Mouse (Mus musculus) natural killer cell, adult 2 months (primary cell): ENCODE results near the gene Hmg20b.

Experiments used
- DNase-seq, 2 experiments: peaks; one replicate each; pipeline ENCODE4 v3.0.0; 2022; ENCODE audit warnings: low spot score in 2 of 2

Gene Hmg20b

DNA sequence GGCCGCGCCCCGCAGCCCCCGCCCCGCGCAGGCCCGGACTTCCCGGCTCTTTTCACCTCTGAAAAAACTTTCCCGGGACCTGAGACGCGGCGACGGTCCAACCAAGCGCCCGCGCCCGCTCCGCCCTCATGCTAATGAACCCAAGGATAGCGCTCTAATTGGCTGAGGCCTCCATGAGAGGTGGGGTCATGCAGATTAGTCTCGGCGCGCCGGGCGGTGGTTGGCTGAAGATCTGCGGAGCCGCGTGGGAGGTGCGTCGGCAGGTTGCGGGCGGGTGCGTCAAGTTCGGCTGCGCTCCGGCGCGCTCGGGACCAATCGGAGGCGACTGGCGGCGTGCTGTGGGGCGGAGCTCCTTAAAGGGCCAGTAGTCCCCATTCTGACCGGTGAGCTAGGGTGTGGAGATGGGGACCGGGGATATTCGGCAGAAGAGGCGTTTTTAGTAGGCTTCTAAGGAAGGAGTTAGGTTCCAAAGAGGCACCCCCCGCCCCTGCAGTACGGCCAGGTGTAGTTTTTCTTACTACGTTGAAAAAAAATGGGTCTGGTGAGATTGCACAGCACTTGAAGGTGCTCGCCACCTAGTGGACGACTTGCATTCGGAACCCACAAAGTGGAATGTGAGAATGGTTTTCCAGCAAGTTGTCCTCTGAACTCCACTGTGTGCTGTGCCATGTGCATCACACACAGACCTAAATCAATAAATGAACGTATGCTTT lies at the start of gene Hmg20b:
Gene Hmg20b, minus strand, starts transcription at position 130 of the 713 bp plus-strand sequence.
- DNase-seq = peak; percentile 98 to 99

GRCm38 (mm10) chr10:81399798-81400308 lies 49.6 kb upstream of the Hmg20b start:
- DNase-seq = no peak

DNA sequence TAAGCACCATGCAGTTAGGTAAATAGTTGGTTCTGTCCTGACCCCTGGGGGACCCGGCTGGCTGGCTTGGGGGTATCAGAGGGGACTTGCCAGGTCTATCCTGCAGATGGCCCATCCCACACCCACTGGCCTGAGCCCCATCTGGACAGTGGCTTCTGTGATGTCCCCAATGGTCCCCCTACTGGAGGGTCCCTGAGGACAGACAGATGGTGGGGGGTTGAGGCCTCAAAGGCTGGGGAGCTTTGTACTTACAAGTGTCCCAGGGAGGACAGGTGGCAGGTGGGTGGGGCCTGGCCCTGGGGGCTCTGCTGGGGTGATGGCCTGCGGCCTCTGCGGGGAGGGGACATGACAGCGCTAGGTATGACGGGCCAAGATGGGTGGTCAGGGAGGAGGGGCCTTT lies 49.0 kb upstream of the Hmg20b start:
- DNase-seq = no peak

DNA sequence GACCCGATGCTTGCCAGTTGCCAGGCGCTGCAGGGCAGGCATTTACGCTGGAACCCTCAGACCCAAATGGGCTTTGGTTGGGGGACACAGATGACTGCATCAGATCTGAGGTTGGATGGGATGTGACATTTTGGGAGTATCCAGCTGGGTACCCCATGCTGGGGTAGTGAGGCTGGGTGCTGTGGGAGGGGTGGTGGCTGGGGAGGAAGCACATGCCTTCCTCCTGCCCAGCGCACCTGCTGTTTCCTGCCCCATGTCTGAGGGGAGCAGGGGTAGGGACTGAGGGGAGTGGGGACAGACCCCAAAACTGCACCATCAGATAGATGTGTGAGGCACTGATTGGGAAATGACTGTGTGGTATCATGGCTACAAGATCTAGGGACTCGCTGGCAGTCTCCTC lies 46.5 kb upstream of the Hmg20b start:
- DNase-seq = no peak

- DNase-seq = no peak
These were observed 45.6 kb upstream of the Hmg20b start for GRCm38 (mm10) chr10:81395865-81396264.

GRCm38 (mm10) chr10:81395127-81395526 lies 44.8 kb upstream of the Hmg20b start:
- peak; percentile 69 to 79 for DNase-seq

DNA sequence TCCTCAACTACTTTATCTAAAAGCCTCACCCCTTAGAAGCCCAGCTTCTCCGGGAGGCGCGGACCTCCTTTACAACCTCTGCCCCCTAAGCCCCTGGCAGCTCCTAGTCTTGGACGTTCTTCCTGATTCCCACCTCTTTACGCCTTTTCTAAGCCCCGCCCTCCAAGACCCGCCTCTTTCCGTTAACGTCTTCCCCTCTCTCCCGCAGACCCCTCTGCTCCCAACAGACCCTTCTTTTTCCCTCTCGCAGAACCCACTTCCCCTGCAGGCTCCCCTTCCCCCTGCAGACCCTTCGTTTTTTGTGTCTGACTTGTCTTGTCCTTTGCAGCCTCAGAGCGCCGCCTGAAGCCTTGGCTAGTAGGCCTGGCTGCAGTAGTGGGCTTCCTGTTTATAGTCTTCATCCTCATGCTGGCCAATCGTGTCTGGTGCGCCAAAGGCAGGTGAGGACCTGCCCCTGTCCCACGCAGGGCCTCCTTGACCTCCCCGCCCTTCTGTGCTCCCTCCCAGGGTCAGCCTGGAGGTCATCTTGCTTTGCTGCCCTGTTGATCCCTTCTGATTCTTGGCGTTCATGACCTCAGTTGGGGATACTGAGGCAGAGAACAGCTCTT lies 43.3 kb upstream of the Hmg20b start:
- no peak for DNase-seq

- DNase-seq = no peak
These were observed 42.5 kb upstream of the Hmg20b start, which contains the start of gene Smim24 for GRCm38 (mm10) chr10:81392781-81393185. Gene Smim24 (plus strand): TSS chr10:81393051.

DNA sequence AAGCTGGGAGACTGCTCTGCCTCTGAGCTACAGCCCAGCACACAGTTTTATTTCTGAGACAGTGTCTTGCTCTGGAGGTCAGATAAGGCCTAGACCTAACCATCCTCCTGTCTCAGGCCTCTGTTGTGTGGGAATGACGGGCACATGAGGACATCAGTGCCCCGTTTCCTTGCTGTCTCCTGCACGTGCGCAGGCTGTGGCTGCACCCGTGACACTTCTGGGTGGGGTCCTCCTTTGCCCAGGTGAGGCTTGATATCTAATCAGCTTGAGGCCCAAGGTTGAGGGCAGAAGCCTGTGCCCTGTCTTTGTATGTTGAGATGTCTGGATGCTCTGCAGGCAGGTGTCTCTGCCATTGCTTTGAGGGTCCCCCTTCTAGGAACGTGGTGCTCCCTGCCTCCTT lies 42.0 kb upstream of the Hmg20b start:
- no peak for DNase-seq

DNA sequence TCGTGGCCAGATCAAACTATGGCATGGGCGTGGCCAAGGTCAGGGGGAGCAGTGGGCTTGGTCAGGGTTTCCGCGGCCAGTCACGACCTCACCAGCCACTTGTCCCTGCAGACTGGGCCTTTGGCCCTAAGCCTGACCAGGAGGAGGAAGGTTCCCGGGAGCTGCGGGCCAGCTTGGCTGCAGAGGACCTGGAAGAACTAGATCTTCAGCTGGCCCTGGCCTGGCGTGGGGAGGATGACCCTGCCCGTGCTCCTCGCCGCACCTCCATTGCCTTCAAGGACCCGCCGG lies 40.3 kb upstream of the Hmg20b start:
- no peak for DNase-seq

GRCm38 (mm10) chr10:81389801-81390677 lies 39.8 kb upstream of the Hmg20b start:
- peak; percentile 73 to 77 for DNase-seq

DNA sequence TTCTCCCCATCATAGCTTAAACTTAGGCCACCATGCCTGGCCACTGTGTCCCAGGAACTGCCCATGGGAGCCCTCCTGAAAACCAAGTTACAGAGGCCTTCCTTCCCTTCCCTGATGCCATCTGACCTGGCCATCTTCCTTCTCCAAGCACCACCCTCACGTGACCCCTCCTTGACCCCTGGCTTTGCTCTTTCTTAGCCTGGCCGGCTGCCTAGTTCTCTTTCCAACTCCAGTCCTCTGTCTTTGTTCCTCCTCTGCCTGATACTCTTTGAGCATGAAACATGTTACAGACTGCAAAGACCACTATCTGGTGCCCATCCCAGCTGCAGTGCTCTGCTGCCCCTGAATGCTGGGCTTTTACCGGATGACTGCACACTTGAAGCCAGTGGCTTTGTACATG lies 39.1 kb upstream of the Hmg20b start:
- no peak for DNase-seq

- DNase-seq = no peak
These were observed 38.3 kb upstream of the Hmg20b start, which contains the start of gene Gm48552 for GRCm38 (mm10) chr10:81388505-81389055. Gene Gm48552 (plus strand): TSS chr10:81389005.

DNA sequence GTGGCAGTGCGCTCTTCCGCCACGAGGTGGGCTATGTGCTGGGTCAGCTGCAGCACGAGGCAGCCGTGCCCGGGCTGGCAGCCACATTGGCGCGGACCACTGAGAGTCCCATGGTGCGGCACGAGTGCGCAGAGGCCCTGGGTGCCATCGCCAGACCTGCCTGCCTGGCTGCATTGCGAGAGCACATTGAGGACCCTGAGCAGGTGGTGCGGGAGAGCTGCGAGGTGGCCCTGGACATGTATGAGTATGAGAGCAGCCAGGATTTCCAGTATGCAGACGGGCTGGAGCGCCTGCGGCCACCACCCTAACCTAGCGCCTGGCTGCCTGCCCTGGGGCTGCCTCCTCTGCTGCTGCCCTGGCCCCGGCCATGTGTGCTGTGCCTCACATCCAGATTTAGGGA lies 37.4 kb upstream of the Hmg20b start:
- no peak for DNase-seq

DNA sequence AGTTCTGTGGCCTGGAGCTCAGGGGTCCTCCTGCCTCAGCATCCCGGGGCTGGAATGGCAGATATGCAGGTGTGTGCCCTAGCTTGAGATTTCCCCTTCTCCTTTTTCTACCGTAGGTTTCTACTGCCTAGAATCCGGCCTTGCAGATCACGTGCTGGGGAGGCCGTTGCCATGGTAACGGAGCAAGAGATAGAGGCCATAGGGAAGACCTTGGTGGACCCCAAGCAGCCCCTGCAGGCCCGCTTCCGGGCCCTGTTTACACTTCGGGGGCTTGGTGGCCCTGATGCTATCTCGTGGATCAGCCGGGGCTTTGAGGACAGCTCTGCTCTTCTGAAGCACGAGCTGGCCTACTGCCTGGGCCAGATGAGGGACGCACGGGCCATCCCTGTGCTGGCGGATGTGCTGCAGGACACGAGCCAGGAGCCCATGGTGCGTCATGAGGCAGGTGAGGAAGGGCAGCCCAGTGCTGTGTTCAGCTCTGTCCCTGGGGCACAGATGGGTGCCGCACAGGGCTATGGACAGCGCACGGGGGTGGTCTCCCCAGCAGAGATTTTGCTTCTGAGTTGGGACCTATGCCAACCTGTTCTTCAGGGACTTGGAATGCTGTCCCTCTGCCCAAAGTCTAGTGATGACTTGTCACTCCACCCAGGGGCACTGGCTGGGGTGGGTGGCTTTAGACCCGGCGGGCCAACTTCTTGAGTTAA lies 35.5 kb upstream of the Hmg20b start:
- no peak for DNase-seq

- DNase-seq = no peak
These were observed 34.3 kb upstream of the Hmg20b start for GRCm38 (mm10) chr10:81384605-81384982.

DNA sequence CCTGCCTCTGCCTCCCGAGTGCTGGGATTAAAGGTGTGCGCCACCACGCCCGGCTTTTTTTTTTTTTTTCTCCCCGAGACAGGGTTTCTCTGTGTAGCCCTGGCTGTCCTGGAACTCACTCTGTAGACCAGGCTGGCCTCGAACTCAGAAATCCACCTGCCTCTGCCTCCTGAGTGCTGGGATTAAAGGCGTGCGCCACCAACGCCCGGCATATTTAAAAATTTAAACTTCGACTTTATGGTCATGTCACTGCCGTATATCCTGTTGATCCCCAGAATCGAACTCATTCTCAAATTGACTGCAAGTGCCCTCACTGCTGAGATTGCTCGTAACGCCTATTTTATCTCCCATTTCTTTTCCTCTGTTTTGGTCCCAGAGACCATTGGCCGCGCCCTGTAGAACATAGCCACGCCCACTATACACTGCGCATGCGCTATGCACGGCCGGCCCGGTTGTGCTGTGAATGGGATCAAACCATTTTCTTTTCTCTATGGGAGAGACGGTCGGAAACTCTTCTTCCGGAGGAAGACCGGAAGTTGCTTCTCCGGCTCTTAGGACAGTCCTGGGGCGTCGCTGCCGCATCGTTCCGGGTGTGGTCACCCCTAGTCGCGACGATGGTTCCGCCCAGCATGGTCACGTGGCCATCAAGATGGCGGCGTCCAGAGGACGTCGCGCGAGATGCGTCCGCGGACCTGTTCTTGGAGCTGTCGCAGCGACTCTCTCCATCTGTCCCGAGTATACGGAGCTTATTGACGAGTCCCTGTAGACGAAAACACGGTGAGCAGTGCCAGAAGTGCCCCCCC lies 33.7 kb upstream of the Hmg20b start, which contains the start of the genes Dohh and Gm48551:
Gene Dohh, plus strand, starts transcription at position 627 of the 803 bp plus-strand sequence.
Gene Gm48551, plus strand, starts transcription at position 665 of the 803 bp plus-strand sequence.
- DNase-seq = peak; percentile 97

GRCm38 (mm10) chr10:81382039-81382438 lies 31.8 kb upstream of the Hmg20b start:
- DNase-seq = no peak

GRCm38 (mm10) chr10:81379809-81380378 lies 29.6 kb upstream of the Hmg20b start:
- no peak for DNase-seq

DNA sequence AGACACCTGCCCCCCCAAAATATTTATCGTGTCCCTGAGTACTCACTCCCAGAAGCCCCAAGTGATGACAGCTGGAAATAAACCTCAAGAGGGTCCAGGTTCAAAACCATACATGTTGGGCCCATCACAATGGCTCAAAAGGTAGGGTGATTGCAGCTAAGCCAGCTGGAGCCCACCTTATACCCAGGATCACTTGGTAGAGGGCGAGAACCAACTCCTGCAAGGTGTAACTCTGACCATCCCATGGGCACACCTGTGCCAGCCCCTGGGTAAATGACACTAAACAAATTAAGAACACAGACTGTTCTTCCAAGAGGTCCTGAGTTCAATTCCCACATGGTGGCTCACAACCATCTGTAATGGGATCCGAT lies 28.9 kb upstream of the Hmg20b start:
- no peak for DNase-seq
